Mouse (Mus musculus) CH12.LX (cell line): Measurements from ENCODE around the gene Ttc30a2. TPM values are rescaled to one million over a fixed set of nuclear protein-coding genes. Genes with fewer than 3 reads are reported as not detected.
A peak's percentile ranks its signal among the peaks of the same experiment; 100 is the strongest.

ENCODE experiments used
- DNase-seq: peaks from one replicate; pipeline ENCODE4 v3.0.0-alpha.2; 2013; ENCODE audit errors: extremely low read depth
- H3K27ac ChIP-seq: 2 replicates; pipeline ENCODE4 v1.5.1; 2012; ENCODE audit warnings: low read depth, mild to moderate bottlenecking, control low read depth, moderate library complexity; ENCODE audit not compliant: insufficient read depth
- H3K27me3 ChIP-seq: replicated peaks from 2 replicates; pipeline ENCODE3; 2012; ENCODE audit warnings: inconsistent platforms
- H3K36me3 ChIP-seq, 2 experiments: replicated peaks in 1 of 2; 2 replicates each; pipeline versions ENCODE3 to v1.6.1; 2012; ENCODE audit warnings: inconsistent platforms in 1 of 2, low read length in 1 of 2, mild to moderate bottlenecking in 1 of 2, mixed read lengths in 1 of 2, moderate library complexity in 1 of 2; ENCODE audit not compliant: control insufficient read depth in 1 of 2, insufficient read depth in 1 of 2
- H3K4me1 ChIP-seq, 2 experiments: 2 replicates each; pipeline ENCODE4 v1.6.1; 2012; ENCODE audit warnings: inconsistent platforms in 1 of 2, moderate library complexity in 1 of 2; ENCODE audit not compliant: insufficient read depth in 2 of 2, control insufficient read depth in 1 of 2
- H3K4me2 ChIP-seq: 2 replicates; pipeline ENCODE4 v1.6.1; 2012; ENCODE audit warnings: low read depth, mild to moderate bottlenecking, control low read depth; ENCODE audit not compliant: poor library complexity, insufficient read depth, severe bottlenecking
- H3K4me3 ChIP-seq, 3 experiments: fragments of 150-350 bp in 1 of 3; sonication (generic) in 1 of 3; replicated peaks in 1 of 3; 2 replicates each; pipeline versions ENCODE3 to v1.5.1; 2011 to 2012; ENCODE audit warnings: low read depth in 2 of 3, low read length in 2 of 3, mild to moderate bottlenecking in 2 of 3, moderate library complexity in 2 of 3, control low read depth in 1 of 3, improper control_type of control experiment in 1 of 3, inconsistent platforms in 1 of 3, mixed read lengths in 1 of 3; ENCODE audit not compliant: poor library complexity in 1 of 3
- H3K79me2 ChIP-seq: replicated peaks from 2 replicates; pipeline ENCODE4 v1.6.1; 2012; ENCODE audit warnings: mild to moderate bottlenecking, moderate library complexity; ENCODE audit not compliant: control insufficient read depth, poor library complexity, insufficient read depth, severe bottlenecking; ENCODE audit errors: extremely low read depth
- H3K9ac ChIP-seq: 2 replicates; pipeline ENCODE4 v1.6.1; 2012; ENCODE audit warnings: low read depth, mild to moderate bottlenecking, control low read depth, moderate library complexity; ENCODE audit not compliant: insufficient read depth
- H3K9me3 ChIP-seq: replicated peaks from 2 replicates; pipeline ENCODE3; 2012; ENCODE audit warnings: low read length, inconsistent platforms, mixed read lengths
- CHD2 ChIP-seq: IDR thresholded peaks from 2 replicates; pipeline ENCODE4 v1.6.1; 2011; ENCODE audit warnings: low read length, improper control_type of control experiment
- CTCF ChIP-seq, 2 experiments: IDR thresholded peaks in 1 of 2; conservative IDR thresholded peaks in 1 of 2; 2 replicates each; pipeline ENCODE4 v1.5.1; 2011 to 2012; ENCODE audit warnings: low read depth in 2 of 2, low read length in 2 of 2, improper control_type of control experiment in 1 of 2, inconsistent platforms in 1 of 2, mild to moderate bottlenecking in 1 of 2, moderate library complexity in 1 of 2
- EP300 ChIP-seq: IDR thresholded peaks from 2 replicates; pipeline ENCODE4 v1.6.1; 2011; ENCODE audit warnings: low read length, improper control_type of control experiment
- GABPA ChIP-seq: IDR thresholded peaks from 2 replicates; pipeline ENCODE4 v1.6.1; 2012; ENCODE audit warnings: low read depth, low read length, improper control_type of control experiment, inconsistent platforms; ENCODE audit not compliant: insufficient replicate concordance
- IRF4 ChIP-seq: IDR thresholded peaks from 2 replicates; pipeline ENCODE4 v1.6.1; 2014; ENCODE audit warnings: low read depth, mild to moderate bottlenecking, inconsistent platforms, low read length, improper control_type of control experiment
- JUN ChIP-seq: IDR thresholded peaks from 2 replicates; pipeline ENCODE4 v1.6.1; 2011; ENCODE audit warnings: low read depth, mild to moderate bottlenecking, low read length, improper control_type of control experiment, moderate library complexity; ENCODE audit not compliant: insufficient read depth
- JUND ChIP-seq: conservative IDR thresholded peaks from 2 replicates; pipeline ENCODE4 v1.6.1; 2011; ENCODE audit warnings: low read depth, low read length, improper control_type of control experiment
- KAT2A ChIP-seq: IDR thresholded peaks from 2 replicates; pipeline ENCODE4 v1.6.1; 2012; ENCODE audit warnings: low read length, improper control_type of control experiment, inconsistent platforms; ENCODE audit not compliant: insufficient replicate concordance
- MAX ChIP-seq: IDR thresholded peaks from 2 replicates; pipeline ENCODE4 v1.6.1; 2011; ENCODE audit warnings: low read length, improper control_type of control experiment
- MEF2A ChIP-seq: IDR thresholded peaks from 2 replicates; pipeline ENCODE4 v1.6.1; 2014; ENCODE audit warnings: low read depth, mild to moderate bottlenecking, inconsistent platforms, low read length, improper control_type of control experiment, borderline replicate concordance
- POLR2A ChIP-seq: IDR thresholded peaks from 2 replicates; pipeline ENCODE4 v1.6.1; 2011; ENCODE audit warnings: low read depth, mild to moderate bottlenecking, improper control_type of control experiment, low read length
- RAD21 ChIP-seq: IDR thresholded peaks from 2 replicates; pipeline ENCODE4 v1.6.1; 2011; ENCODE audit warnings: low read depth, mild to moderate bottlenecking, low read length, improper control_type of control experiment, moderate library complexity
- SIN3A ChIP-seq: IDR thresholded peaks from 2 replicates; pipeline ENCODE4 v1.6.1; 2012; ENCODE audit warnings: low read length, improper control_type of control experiment, inconsistent platforms
- TCF12 ChIP-seq: IDR thresholded peaks from 2 replicates; pipeline ENCODE4 v1.6.1; 2014; ENCODE audit warnings: low read depth, mild to moderate bottlenecking, inconsistent platforms, low read length, improper control_type of control experiment
- USF2 ChIP-seq: conservative IDR thresholded peaks from 2 replicates; pipeline ENCODE4 v1.6.1; 2011; ENCODE audit warnings: low read depth, low read length, improper control_type of control experiment
- ZMIZ1 ChIP-seq: IDR thresholded peaks from 2 replicates; pipeline ENCODE4 v1.6.1; 2012; ENCODE audit warnings: low read depth, mild to moderate bottlenecking, inconsistent platforms, low read length, improper control_type of control experiment
- ZNF384 ChIP-seq: IDR thresholded peaks from 2 replicates; pipeline ENCODE4 v1.6.1; 2012; ENCODE audit warnings: low read depth, low read length, improper control_type of control experiment, inconsistent platforms
- dilution Hi-C: fragments of 300-500 bp; cut with MboI; formaldehyde crosslinking; loops from 2 replicates; pipeline ENCODE4 v1.14.3; 2020; ENCODE audit warnings: low sequenced_read_pairs; ENCODE audit not compliant: extremely low pct_unique_long_range_greater_than_20kb, extremely low pct_ligation_motif_present
- in situ Hi-C: fragments of 300-500 bp; cut with MboI; formaldehyde crosslinking; loops from 3 replicates; pipeline ENCODE4 v1.14.3; 2019; ENCODE audit warnings: low sequenced_read_pairs, low pct_ligation_motif_present, low pct_unique_long_range_greater_than_20kb, mixed read lengths
- polyA plus RNA-seq: library from polyadenylated mRNA; unstranded; fragments of >175 nt; gene quantifications from 2 replicates; pipeline ENCODE4 v1.2.1, GENCODE M21; 2012; ENCODE audit warnings: low read depth; ENCODE audit not compliant: insufficient read length
- total RNA-seq, 2 experiments: library from RNA; depleted of rRNA; stranded (reverse); fragments of 300-350 nt in 1 of 2; fragments of >200 nt in 1 of 2; gene quantifications; 2 replicates each; pipeline ENCODE4 v1.2.3; 2012 to 2014

Gene Ttc30a2
- total and polyA plus RNA-seq, 3 experiments = not detected

- peaks cover 0 to 12% of the 10 kb centered on the region in 2 experiments; a peak in 2 of 4 replicates for H3K4me1 ChIP-seq
- H3K4me3 ChIP-seq = peak overlapping the region in 2 of 3 experiments; percentile 30 to 40
- dilution Hi-C loops = no loop called here
- H3K79me2 ChIP-seq = no peaks in the 10 kb centered on the region
- DNase-seq = no peak
- H3K9ac ChIP-seq = no peak overlapping the region; the same call in 1 of the 2 replicates
- no peaks in the 10 kb centered on the region for H3K36me3 ChIP-seq
- no peak overlapping the region for H3K27ac ChIP-seq
- TF ChIP-seq JUN (0 out of 2 replicates have a peak, but pooled peaks have one; percentile 8), MEF2A (no peak)
- TF ChIP-seq, all 38 proteins: peak for 1
- in situ Hi-C loops = loop anchor here (10.0 kb wide), 1 partner anchor 179 kb away; no protein-coding TSS in a partner anchor
- Histone ChIP-seq H3K9me3 (no peaks in the 10 kb centered on the region), H3K27me3 (no peaks in the 10 kb centered on the region), H3K4me2 (peak overlapping the region; percentile 87)
Measured at GRCm38 (mm10) chr2:75964051-75964450, 13.9 kb downstream of the Ttc30a2 start.

- H3K4me3 ChIP-seq = no peak overlapping the region
- H3K36me3 ChIP-seq = no peaks in the 10 kb centered on the region
- dilution Hi-C loops = no loop called here
- H3K9ac ChIP-seq = no peak overlapping the region
- no peaks in the 10 kb centered on the region for H3K9me3 ChIP-seq
- no peak overlapping the region for H3K27ac ChIP-seq
- no peaks in the 10 kb centered on the region for H3K79me2 ChIP-seq
- DNase-seq = no peak
- H3K4me1 ChIP-seq = peaks cover 0 to 12% of the 10 kb centered on the region in 2 experiments; a peak in 2 of 4 replicates
- no peaks in the 10 kb centered on the region for H3K27me3 ChIP-seq
- H3K4me2 ChIP-seq = no peak overlapping the region
- in situ Hi-C loops = loop anchor here (10.0 kb wide), 1 partner anchor 179 kb away; no protein-coding TSS in a partner anchor
- TF ChIP-seq ZMIZ1 = no peak
- no peak for TF ChIP-seq TCF12
- TF ChIP-seq RAD21 = no peak
- no peak for TF ChIP-seq EP300
- no peak for TF ChIP-seq JUND
- TF ChIP-seq USF2 = no peak
- no peak for TF ChIP-seq ZNF384
- TF ChIP-seq IRF4 = no peak
- no peak for TF ChIP-seq CHD2
- TF ChIP-seq KAT2A = no peak
- TF ChIP-seq GABPA = no peak
- no peak for TF ChIP-seq MEF2A
- no peak for TF ChIP-seq CTCF (conservative IDR thresholded peaks at IDR 0.05 in 1 of 2, IDR thresholded peaks at IDR 0.05 in 1 of 2; ENCODE audit: low read depth in 2 of 2, low read length in 2 of 2)
- no peak for TF ChIP-seq SIN3A
- no peak for TF ChIP-seq POLR2A
- TF ChIP-seq MAX = no peak
Measured at GRCm38 (mm10) chr2:75963211-75963840, 14.6 kb downstream of the Ttc30a2 start.
